Mouse (Mus musculus): ENCODE data around the gene Gm10775.

- TF ChIP-seq GATA1 (IDR thresholded peaks at IDR 0.05; ENCODE audit: borderline replicate concordance, low read length) (no peak), FLI1 (IDR thresholded peaks at IDR 0.05; ENCODE audit: low read length) (no peak)
These were observed 37.0 kb downstream of the Gm10775 start for GRCm38 (mm10) chr13:65296354-65296753.

Measured in megakaryocyte, embryonic 14.5 days (primary cell).